Mouse (Mus musculus) testis, adult 2 months (tissue): ENCODE measurements around the gene Aloxe3.

Source experiments
- CTCF ChIP-seq: fragments of 200-500 bp; IDR thresholded peaks from 2 replicates; pipeline ENCODE4 v1.5.1; 2012; ENCODE audit warnings: low read depth, mild to moderate bottlenecking, inconsistent platforms, low read length, moderate library complexity; ENCODE audit not compliant: control insufficient read depth, insufficient read depth, insufficient replicate concordance
- POLR2A ChIP-seq: fragments of 200-500 bp; IDR thresholded peaks from 2 replicates; pipeline ENCODE4 v1.6.1; 2012; ENCODE audit warnings: low read depth, mild to moderate bottlenecking, inconsistent platforms, low read length, moderate library complexity; ENCODE audit not compliant: control insufficient read depth

DNA sequence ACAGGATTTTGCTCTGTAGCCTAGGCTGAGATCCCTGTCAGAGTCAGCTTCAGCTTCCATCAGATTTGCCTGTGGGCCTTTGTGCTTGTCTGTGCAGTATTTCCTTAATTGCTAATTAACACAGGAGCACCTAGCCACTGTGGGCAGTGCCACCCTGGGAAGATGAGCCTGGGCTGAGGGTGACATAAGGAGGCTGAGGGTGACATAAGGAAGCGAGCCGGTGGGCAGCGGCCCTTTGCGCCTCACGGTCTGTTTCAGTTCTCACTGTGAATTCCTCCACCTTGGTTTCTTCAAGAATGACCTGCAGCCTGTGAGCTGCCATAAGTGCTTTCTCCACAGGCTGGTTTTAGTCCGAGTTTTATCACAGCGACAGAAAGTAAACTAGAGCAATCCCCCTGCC, 44.1 kb upstream of the Aloxe3 start:
- TF ChIP-seq CTCF (no peak), POLR2A (no peak)
